Mouse (Mus musculus): ENCODE results near the gene Tmc5.

DNA sequence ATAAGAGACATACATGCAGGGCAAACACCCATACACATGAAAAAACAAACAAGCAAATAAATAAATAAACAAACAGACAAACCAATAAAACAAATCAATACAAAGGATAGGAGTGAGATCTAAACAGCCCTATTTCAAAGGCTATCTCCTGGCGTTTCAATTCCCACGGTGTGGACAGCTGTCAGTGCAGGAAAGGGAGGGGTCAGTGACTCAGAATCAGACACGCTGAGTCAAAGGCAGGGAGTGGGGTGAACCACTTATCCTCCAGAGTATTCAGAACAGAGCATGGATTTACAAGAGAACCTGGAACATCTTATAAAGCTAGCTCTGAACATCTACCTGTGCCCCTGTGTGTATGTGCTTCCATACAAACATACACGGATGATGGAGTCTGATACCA lies 100.1 kb downstream of the Tmc5 start:
- TF ChIP-seq POLR2A (IDR thresholded peaks at IDR 0.05; ENCODE audit: control insufficient read depth, low read depth, low read length): no peak
- TF ChIP-seq CTCF (IDR thresholded peaks at IDR 0.05; ENCODE audit: control insufficient read depth, insufficient read depth, insufficient replicate concordance, low read depth, low read length): no peak
